In the genomic region with DNA sequence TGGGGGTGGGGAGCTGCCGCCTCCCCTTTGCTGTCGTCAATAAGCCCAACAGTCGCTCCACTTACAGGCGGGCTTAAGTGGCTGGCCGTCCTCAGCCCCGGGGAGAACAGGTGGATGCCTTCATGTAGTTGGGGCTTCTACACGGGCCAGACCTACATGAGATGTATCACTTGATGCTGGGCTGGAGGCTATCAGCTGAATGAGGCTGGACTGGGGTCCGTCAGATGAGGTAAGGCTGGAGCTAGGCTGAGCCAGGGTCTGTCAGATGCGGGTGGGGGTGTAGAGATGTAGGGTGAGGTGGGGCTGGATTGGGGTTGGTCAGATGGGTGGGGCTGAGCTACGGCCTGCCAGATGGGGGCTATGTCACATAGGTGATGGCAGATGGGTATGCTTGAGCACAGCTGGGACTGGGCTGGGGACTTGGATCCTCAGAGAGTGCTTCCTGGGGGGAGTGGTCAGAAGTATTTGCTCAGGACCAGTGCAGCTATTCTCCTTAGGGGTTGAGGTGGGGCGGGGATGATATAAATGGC, we compare ENCODE assay signal across 11 mouse cellular contexts. TPM values are rescaled to one million over a fixed set of nuclear protein-coding genes. Genes with fewer than 3 reads are reported as not detected.
DNase-seq lines count a peak whose midpoint lies in the region; ATAC-seq and TF ChIP-seq lines count a peak whose summit lies in the region.
"Had no signal": no experiment of that assay in that cellular context is flagged by ENCODE, and none has a peak within 500 bp of the region (broad histone marks: within the 10 kb centered on the region; RNA-seq: fewer than 3 reads in every experiment).

No protein-coding gene starts in this region.

- no peak overlapping the region for H3K4me3 ChIP-seq in heart, embryonic 12.5 days
- H3K4me3 ChIP-seq in lung, postnatal 0 days (ENCODE audit: low read depth, low read length): no peak overlapping the region
- no peak overlapping the region for H3K4me3 ChIP-seq in lung, adult 2 months (replicated peaks; ENCODE audit: extremely low read depth, low read depth, low read length)
- no peak overlapping the region for H3K4me3 ChIP-seq in embryonic facial prominence, embryonic 14.5 days (ENCODE audit: low read depth, low read length)
- H3K4me3 ChIP-seq in myocyte: peak overlapping the region; percentile 2

- no peak overlapping the region for H3K27ac ChIP-seq in heart, embryonic 12.5 days (ENCODE audit: poor library complexity, severe bottlenecking)
- H3K27ac ChIP-seq in lung, postnatal 0 days (ENCODE audit: low read length): no peak overlapping the region
- no peak overlapping the region for H3K27ac ChIP-seq in embryonic facial prominence, embryonic 14.5 days (replicated peaks; ENCODE audit: low read depth, low read length)

- no peaks in the 10 kb centered on the region for H3K9me3 ChIP-seq in heart, embryonic 12.5 days (replicated peaks)
- H3K9me3 ChIP-seq in lung, postnatal 0 days (ENCODE audit: low read length): no peaks in the 10 kb centered on the region
- H3K9me3 ChIP-seq in embryonic facial prominence, embryonic 14.5 days (ENCODE audit: control insufficient read depth, low read length): no peaks in the 10 kb centered on the region

- H3K4me2 ChIP-seq in heart, embryonic 12.5 days: peak overlapping the region; percentile 41
- peak overlapping the region; percentile 33 for H3K4me2 ChIP-seq in lung, postnatal 0 days (replicated peaks; ENCODE audit: low read depth, low read length)
- H3K4me2 ChIP-seq in embryonic facial prominence, embryonic 14.5 days (ENCODE audit: low read depth, low read length): no peak overlapping the region
- peak overlapping the region; percentile 58 for H3K4me2 ChIP-seq in myocyte (ENCODE audit: low read depth)

- TF ChIP-seq CTCF in lung, postnatal 0 days (IDR thresholded peaks at IDR 0.05): no peak
- no peak for TF ChIP-seq CTCF in lung, adult 2 months (IDR thresholded peaks at IDR 0.05; ENCODE audit: insufficient read depth, low read length)

- H3K9ac ChIP-seq in heart, embryonic 12.5 days: no peak overlapping the region
- H3K9ac ChIP-seq in lung, postnatal 0 days (replicated peaks; ENCODE audit: low read depth): no peak overlapping the region
- no peak overlapping the region for H3K9ac ChIP-seq in embryonic facial prominence, embryonic 14.5 days (ENCODE audit: low read depth, low read length)

- no peaks in the 10 kb centered on the region for H3K36me3 ChIP-seq in heart, embryonic 12.5 days
- H3K36me3 ChIP-seq in lung, postnatal 0 days (ENCODE audit: insufficient read depth, low read length): no peaks in the 10 kb centered on the region
- no peaks in the 10 kb centered on the region for H3K36me3 ChIP-seq in embryonic facial prominence, embryonic 14.5 days (ENCODE audit: control insufficient read depth, insufficient read depth, low read length)
- H3K36me3 ChIP-seq in myocyte (ENCODE audit: control insufficient read depth, insufficient read depth): no peaks in the 10 kb centered on the region

- H3ac ChIP-seq in myocyte (ENCODE audit: control insufficient read depth, insufficient read length): no peak overlapping the region

- H3K79me2 ChIP-seq in myocyte (ENCODE audit: control insufficient read depth, insufficient read depth): no peaks in the 10 kb centered on the region

- ATAC-seq in heart, embryonic 12.5 days (ENCODE audit: insufficient number of reproducible peaks, low FRiP score): peak; percentile 43; the same call in 1 of the 2 replicates
- peak; percentile 15 for ATAC-seq in lung, postnatal 0 days
- ATAC-seq in embryonic facial prominence, embryonic 14.5 days (ENCODE audit: low read depth): peak; percentile 49; the same call in 1 of the 2 replicates
- no peak for ATAC-seq in megakaryocyte-erythroid progenitor cell, adult 5-6 weeks (replicated peaks; ENCODE audit: low FRiP score, low TSS enrichment, poor library complexity, severe bottlenecking)

- no peak for TF ChIP-seq POLR2A in lung, adult 2 months (IDR thresholded peaks at IDR 0.05; ENCODE audit: borderline replicate concordance, extremely low read depth, low read depth, low read length)
- no peak for TF ChIP-seq POLR2A in myocyte (IDR thresholded peaks at IDR 0.05; ENCODE audit: insufficient read length, low read depth)

- H3K4me1 ChIP-seq in heart, embryonic 12.5 days (replicated peaks): peaks cover 52% of the 10 kb centered on the region
- H3K4me1 ChIP-seq in lung, postnatal 0 days (ENCODE audit: insufficient read depth, low read depth, low read length): peaks cover 15% of the 10 kb centered on the region; the same call in 1 of the 2 replicates
- peaks cover 9% of the 10 kb centered on the region for H3K4me1 ChIP-seq in lung, adult 2 months (ENCODE audit: control insufficient read depth, insufficient read depth, low read length)
- no peaks in the 10 kb centered on the region for H3K4me1 ChIP-seq in embryonic facial prominence, embryonic 14.5 days (ENCODE audit: control insufficient read depth, insufficient read depth, low read length)

- TF ChIP-seq EP300 in lung, postnatal 0 days (IDR thresholded peaks at IDR 0.05): no peak

- no peaks in the 10 kb centered on the region for H3K27me3 ChIP-seq in heart, embryonic 12.5 days (replicated peaks)
- no peaks in the 10 kb centered on the region for H3K27me3 ChIP-seq in lung, postnatal 0 days (replicated peaks; ENCODE audit: insufficient read depth, low read length)
- H3K27me3 ChIP-seq in embryonic facial prominence, embryonic 14.5 days (replicated peaks; ENCODE audit: control insufficient read depth, insufficient read depth, low read length): no peaks in the 10 kb centered on the region
- peaks cover 12% of the 10 kb centered on the region for H3K27me3 ChIP-seq in myocyte (ENCODE audit: control insufficient read depth, insufficient read depth, insufficient read length)

- no peak for DNase-seq in heart, adult 9 months (ENCODE audit: low spot score in 2 of 2)
- no peak for DNase-seq in lung, postnatal 0 days (ENCODE audit: low spot score)
- DNase-seq in lung, adult 2 months: no peak
- peak; percentile 31 for DNase-seq in embryonic facial prominence, embryonic 14.5 days (ENCODE audit: low spot score)
- DNase-seq: cerebellum, adult 9-11 months had no signal

- WGBS in heart, embryonic 12.5 days: 11% methylated on average over 11 of the region's 11 CpGs
- 14% methylated on average over 11 of the region's 11 CpGs for WGBS in lung, postnatal 0 days
- WGBS in lung, adult 2 months: 31% methylated on average over 11 of the region's 11 CpGs
- WGBS in embryonic facial prominence, embryonic 14.5 days: 28% methylated on average over 11 of the region's 11 CpGs

TF ChIP-seq in myocyte, 11 proteins besides CTCF, POLR2A, EP300 and RAD21:
- TF ChIP-seq USF1 (IDR thresholded peaks at IDR 0.05; ENCODE audit: low read depth): no peak
TF ChIP-seq in myocyte: peak in this region for 0.

RNA-seq across cellular contexts. Expression of gene Aqp12, which starts 27.0 kb away (rescaled TPM):
- polyA plus RNA-seq in heart, embryonic 12.5 days (2016; fragmentation: Nextera tagmentation; extraction: Ambion mirVana): not detected in 2 replicates
- polyA plus RNA-seq in lung, postnatal 0 days (2015; fragmentation: Nextera tagmentation; extraction: Ambion mirVana): not detected in 2 replicates
- polyA plus RNA-seq in lung, adult 2 months (2012; rRNA removed): 0.14 TPM in 1 of 2 replicates, not detected in the other
- not detected in 2 replicates for polyA plus RNA-seq in embryonic facial prominence, embryonic 14.5 days (2014; fragmentation: Nextera tagmentation; extraction: Ambion mirVana)
- polyA plus RNA-seq in myocyte (2012; fragmentation: generic; extraction: Trizol): not detected
- total RNA-seq in megakaryocyte-erythroid progenitor cell, adult 5-6 weeks (2014; fragmentation: Nextera tagmentation): not detected in 2 replicates
- total RNA-seq in megakaryocyte-erythroid progenitor cell, adult 5-6 weeks (2017): not detected in 2 replicates
- total RNA-seq: hematopoietic stem cell, adult 5-6 weeks; layer of hippocampus, adult 18-20 months; left cerebral cortex, postnatal 25 days had no signal

RNA-seq across cellular contexts. Expression of gene Gpr35, which starts 28.5 kb away (rescaled TPM):
- 0.35 and 1.0 TPM in 2 replicates for polyA plus RNA-seq in heart, embryonic 12.5 days (2016; fragmentation: Nextera tagmentation; extraction: Ambion mirVana)
- polyA plus RNA-seq in lung, postnatal 0 days (2015; fragmentation: Nextera tagmentation; extraction: Ambion mirVana): 1.2 and 1.7 TPM in 2 replicates
- polyA plus RNA-seq in lung, adult 2 months (2012; rRNA removed): 5.5 and 8.2 TPM in 2 replicates
- 0.52 and 1.5 TPM in 2 replicates for polyA plus RNA-seq in embryonic facial prominence, embryonic 14.5 days (2014; fragmentation: Nextera tagmentation; extraction: Ambion mirVana)
- 1.0 TPM for polyA plus RNA-seq in myocyte (2012; fragmentation: generic; extraction: Trizol)
- total RNA-seq in megakaryocyte-erythroid progenitor cell, adult 5-6 weeks (2014; fragmentation: Nextera tagmentation): 0.30 TPM in 1 of 2 replicates, not detected in the other
- total RNA-seq in megakaryocyte-erythroid progenitor cell, adult 5-6 weeks (2017): 0.94 TPM in 1 of 2 replicates, not detected in the other

RNA-seq across cellular contexts. Expression of gene Capn10, which starts 45.0 kb away (rescaled TPM):
- polyA plus RNA-seq in heart, embryonic 12.5 days (2016; fragmentation: Nextera tagmentation; extraction: Ambion mirVana): 18.2 and 19.1 TPM in 2 replicates
- 16.3 and 16.6 TPM in 2 replicates for polyA plus RNA-seq in lung, postnatal 0 days (2015; fragmentation: Nextera tagmentation; extraction: Ambion mirVana)
- polyA plus RNA-seq in lung, adult 2 months (2012; rRNA removed): 26.8 and 27.3 TPM in 2 replicates
- 24.4 and 28.2 TPM in 2 replicates for polyA plus RNA-seq in embryonic facial prominence, embryonic 14.5 days (2014; fragmentation: Nextera tagmentation; extraction: Ambion mirVana)
- polyA plus RNA-seq in myocyte (2012; fragmentation: generic; extraction: Trizol): 23.6 TPM
- total RNA-seq in megakaryocyte-erythroid progenitor cell, adult 5-6 weeks (2014; fragmentation: Nextera tagmentation): 13.2 and 19.5 TPM in 2 replicates
- 8.5 and 11.4 TPM in 2 replicates for total RNA-seq in megakaryocyte-erythroid progenitor cell, adult 5-6 weeks (2017)
